Mouse (Mus musculus) liver, embryonic 11.5 days (tissue): ENCODE data around the gene Bcar3. TPM values are rescaled to one million over a fixed set of nuclear protein-coding genes. Genes with fewer than 3 reads are reported as not detected.

ENCODE experiments used
- ATAC-seq: fragments of 200-750 bp; cut with Nextera tagmentation; replicated peaks from 2 replicates; pipeline ENCODE4 v1.8.0; 2017; ENCODE audit warnings: moderate number of reproducible peaks, mild to moderate bottlenecking, moderate TSS enrichment, moderate library complexity; ENCODE audit not compliant: low FRiP score
- DNase-seq: peaks from one replicate; pipeline ENCODE4 v3.0.0-alpha.2; 2017; ENCODE audit warnings: low spot score
- H3K27ac ChIP-seq: fragments of 300-500 bp; sonication (generic); 2 replicates; pipeline ENCODE4 v1.5.1; 2014; ENCODE audit warnings: mild to moderate bottlenecking, low read depth, low read length, control low read depth
- H3K27me3 ChIP-seq: fragments of 300-500 bp; sonication (generic); replicated peaks from 2 replicates; pipeline ENCODE4 v1.6.1; 2014; ENCODE audit warnings: low read length, mixed read lengths; ENCODE audit not compliant: control insufficient read depth, insufficient read depth
- H3K36me3 ChIP-seq: fragments of 300-500 bp; sonication (generic); 2 replicates; pipeline ENCODE4 v1.6.1; 2014; ENCODE audit warnings: mild to moderate bottlenecking, low read length, moderate library complexity, mixed read lengths; ENCODE audit not compliant: control insufficient read depth, insufficient read depth
- H3K4me1 ChIP-seq: fragments of 300-500 bp; sonication (generic); replicated peaks from 2 replicates; pipeline ENCODE4 v1.6.1; 2014; ENCODE audit warnings: low read length, mixed read lengths; ENCODE audit not compliant: control insufficient read depth, insufficient read depth
- H3K4me2 ChIP-seq: fragments of 300-500 bp; sonication (generic); 2 replicates; pipeline ENCODE4 v1.6.1; 2014; ENCODE audit warnings: mild to moderate bottlenecking, control low read depth, moderate library complexity
- H3K4me3 ChIP-seq: fragments of 300-500 bp; sonication (generic); 2 replicates; pipeline ENCODE4 v1.5.1; 2014; ENCODE audit warnings: low read depth, low read length, control low read depth
- H3K9ac ChIP-seq: fragments of 300-500 bp; sonication (generic); 2 replicates; pipeline ENCODE4 v1.6.1; 2014; ENCODE audit warnings: low read depth, low read length, control low read depth
- H3K9me3 ChIP-seq: fragments of 300-500 bp; sonication (generic); 2 replicates; pipeline ENCODE4 v1.6.1; 2016; ENCODE audit warnings: low read length, inconsistent platforms, mixed read lengths; ENCODE audit not compliant: control insufficient read depth
- WGBS: fragments of 180-500 bp; shearing (Covaris S2); extraction: QIAGEN DNeasy Blood & Tissue Kit; methylation state at CpG from one replicate; pipeline ENCODE4 v1.1.7; 2014; 5-methylcytosine and 5-hydroxymethylcytosine counted together
- microRNA counts: library from miRNA; unstranded; fragments of <30 nt; microRNA quantifications from one replicate; lab custom pipeline; 2015
- microRNA-seq: library from miRNA; unstranded; fragments of <30 nt; microRNA quantifications from one replicate; pipeline ENCODE4, GENCODE M21; 2017; ENCODE audit warnings: borderline number of aligned reads
- polyA plus RNA-seq: library from polyadenylated mRNA; unstranded; fragments of >200 nt; fragmentation: Nextera tagmentation; extraction: Ambion mirVana; gene quantifications from 2 replicates; pipeline ENCODE4 v1.2.1, GENCODE M21; 2014

The Bcar3 gene
- polyA plus RNA-seq, 1 experiment from 2014 or later: 10.1 TPM

DNA sequence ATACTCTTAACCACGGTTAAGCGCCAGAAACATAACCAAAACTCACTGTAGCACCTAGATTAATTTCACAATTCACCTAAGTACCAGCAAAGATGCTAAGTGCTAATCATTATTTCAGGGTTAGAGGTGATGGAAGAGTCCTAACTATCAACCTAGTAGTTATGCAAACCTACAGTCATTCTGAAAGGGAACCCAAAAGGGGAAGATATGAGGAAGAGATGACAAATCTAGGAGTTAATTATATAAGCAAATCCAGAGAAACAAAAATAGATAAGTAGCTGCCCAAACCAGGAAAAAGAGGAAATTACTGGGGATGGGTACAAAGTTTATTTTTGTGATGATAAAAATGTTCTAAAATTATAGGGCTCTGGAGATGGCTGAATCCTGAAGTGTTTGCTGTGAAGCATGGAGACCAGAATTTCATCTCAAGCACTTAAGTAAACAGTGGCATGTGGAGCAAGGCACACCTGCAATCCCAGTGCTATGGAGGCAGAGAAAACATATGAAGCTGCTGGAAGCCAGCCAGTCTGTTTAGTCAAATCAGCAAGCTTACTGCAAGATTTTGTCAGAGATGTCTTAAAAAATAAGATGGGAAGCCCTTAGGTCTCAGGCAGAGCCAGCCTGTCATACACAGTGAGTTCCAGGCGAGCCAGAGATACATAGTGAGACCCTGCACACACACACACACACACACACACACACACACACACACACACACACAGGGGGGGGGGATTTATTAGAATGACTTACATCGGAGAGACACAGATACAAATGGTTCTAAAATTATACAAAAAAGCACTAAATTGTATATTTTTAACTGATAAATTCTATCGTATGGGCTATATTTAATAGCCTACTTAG is 279.7 kb downstream of the Bcar3 start:
- ATAC-seq (no peak), DNase-seq (no peak)
- Histone ChIP-seq H3K27me3 (no peaks in the 10 kb centered on the region), H3K36me3 (no peaks in the 10 kb centered on the region), H3K9ac (no peak overlapping the region), H3K9me3 (no peaks in the 10 kb centered on the region), H3K4me2 (no peak overlapping the region), H3K4me3 (no peak overlapping the region), H3K4me1 (no peaks in the 10 kb centered on the region; the same call in 1 of the 2 replicates), H3K27ac (no peak overlapping the region)
- WGBS: 86% methylated on average over 5 of the region's 5 CpGs

DNA sequence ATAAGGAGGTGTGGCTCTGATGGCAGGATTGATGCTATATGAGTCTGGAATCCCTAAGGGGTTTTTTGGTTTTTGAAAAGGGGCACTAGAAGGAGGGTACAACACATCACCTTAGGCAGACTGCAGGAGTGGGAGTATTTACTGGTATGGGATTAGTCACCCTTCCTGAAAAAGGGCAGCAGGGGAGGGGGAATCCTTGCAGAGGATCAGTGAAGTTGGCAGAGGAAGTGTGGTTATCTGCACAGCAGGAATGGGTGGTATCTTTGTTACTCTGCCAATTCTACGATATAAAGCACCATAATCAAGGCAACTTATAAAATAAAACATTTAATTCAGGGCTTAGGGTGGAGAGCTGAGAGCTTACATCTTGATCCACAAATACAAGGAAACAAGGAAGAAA is 281.0 kb downstream of the Bcar3 start:
- H3K9ac ChIP-seq: no peak overlapping the region
- no peaks in the 10 kb centered on the region; the same call in 1 of the 2 replicates for H3K4me1 ChIP-seq
- no peaks in the 10 kb centered on the region for H3K9me3 ChIP-seq
- H3K4me3 ChIP-seq: no peak overlapping the region
- 61% methylated on average over 1 of the region's 1 CpGs for WGBS
- no peaks in the 10 kb centered on the region for H3K27me3 ChIP-seq
- H3K27ac ChIP-seq: no peak overlapping the region
- no peak overlapping the region for H3K4me2 ChIP-seq
- no peaks in the 10 kb centered on the region for H3K36me3 ChIP-seq
- DNase-seq (no peak), ATAC-seq (no peak)

DNA sequence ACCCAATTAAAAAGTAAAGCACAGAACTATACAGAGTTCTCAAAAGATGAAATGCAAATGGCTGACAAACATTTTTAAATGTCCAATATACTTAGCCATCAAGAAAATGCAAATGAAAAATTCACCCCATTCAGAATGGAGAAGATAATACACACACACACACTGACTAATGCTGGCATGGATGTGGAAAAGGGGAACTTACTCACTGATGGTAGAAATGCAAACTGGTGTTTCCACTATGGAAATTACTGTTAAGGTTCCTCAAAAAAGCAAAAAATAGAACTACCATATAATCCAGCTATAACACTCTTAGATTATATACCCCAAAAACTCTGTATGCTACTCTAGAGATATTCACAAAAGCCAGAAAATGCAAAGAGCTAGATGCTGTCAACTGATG is 283.4 kb downstream of the Bcar3 start:
- Histone ChIP-seq H3K27me3 (no peaks in the 10 kb centered on the region), H3K27ac (no peak overlapping the region), H3K9ac (no peak overlapping the region), H3K36me3 (no peaks in the 10 kb centered on the region), H3K4me3 (no peak overlapping the region), H3K4me2 (no peak overlapping the region), H3K4me1 (no peaks in the 10 kb centered on the region; the same call in 1 of the 2 replicates), H3K9me3 (no peaks in the 10 kb centered on the region)
- DNase-seq (no peak), ATAC-seq (no peak)

MicroRNAs within 50 kb of the gene (microRNA counts, 519-probe panel; counts per million panel counts)
- not detected for microRNA mmu-miR-760 (lab: Ali Mortazavi, UCI)

Small RNA genes within 50 kb of the gene (microRNA-seq; reads per million reads assigned to microRNA genes)
- gene Mir760 (60.9 reads per million, percentile 44 among the genes with 10 or more reads in this experiment), gene Mir7657 (not detected)

Other genes starting within 250 kb of the Bcar3 start
- gene Abca4, start 249.7 kb upstream of the Bcar3 start, polyA plus RNA-seq: 1.3 and 3.2 TPM in 2 replicates
- gene Gclm, start 48.6 kb upstream of the Bcar3 start, polyA plus RNA-seq: 367 and 406 TPM in 2 replicates
- gene Dnttip2, start 19.7 kb upstream of the Bcar3 start, polyA plus RNA-seq: 93.7 and 102 TPM in 2 replicates